Comparison of ENCODE assay signal across 9 mouse cellular contexts in genomic region chr4:98101153-98102096, GRCm38 (mm10).
A peak's percentile ranks its signal among the peaks of the same experiment; 100 is the strongest.
DNase-seq lines count a peak whose midpoint lies in the region; ATAC-seq lines count a peak whose summit lies in the region.
"Had no signal": no experiment of that assay in that cellular context is flagged by ENCODE, and none has a peak within 500 bp of the region (broad histone marks: within the 10 kb centered on the region; RNA-seq: fewer than 3 reads in every experiment).

No protein-coding gene starts in this region.

- no peak for DNase-seq in neural tube, embryonic 11.5 days (ENCODE audit: low spot score)
- DNase-seq in limb, embryonic 10.5 days (ENCODE audit: low spot score) = no peak
- no peak for DNase-seq in spleen, postnatal 14 days (ENCODE audit: low spot score in 2 of 2)
- no peak for DNase-seq in cerebellum, adult 9-11 months
- DNase-seq in urinary bladder, postnatal 4 days (ENCODE audit: low spot score in 2 of 2) = no peak
- DNase-seq: right cerebral cortex, postnatal 25 days had no signal

- peaks cover 38% of the 10 kb centered on the region for H3K4me1 ChIP-seq in neural tube, embryonic 11.5 days (ENCODE audit: control insufficient read depth, insufficient read depth, low read length)
- H3K4me1 ChIP-seq in neural tube, embryonic 15.5 days = peaks cover 44% of the 10 kb centered on the region
- H3K4me1 ChIP-seq in heart, embryonic 12.5 days (replicated peaks) = peaks cover 48% of the 10 kb centered on the region
- peaks cover 78% of the 10 kb centered on the region for H3K4me1 ChIP-seq in limb, embryonic 10.5 days

- no peak overlapping the region for H3K4me3 ChIP-seq in neural tube, embryonic 11.5 days (ENCODE audit: low read depth, low read length)
- H3K4me3 ChIP-seq in neural tube, embryonic 15.5 days (replicated peaks) = no peak overlapping the region
- no peak overlapping the region for H3K4me3 ChIP-seq in heart, embryonic 12.5 days
- H3K4me3 ChIP-seq in limb, embryonic 10.5 days = no peak overlapping the region

- no peaks in the 10 kb centered on the region for H3K36me3 ChIP-seq in neural tube, embryonic 11.5 days (ENCODE audit: control insufficient read depth, insufficient read depth, low read length)
- H3K36me3 ChIP-seq in neural tube, embryonic 15.5 days = no peaks in the 10 kb centered on the region
- H3K36me3 ChIP-seq in heart, embryonic 12.5 days = peaks cover 7% of the 10 kb centered on the region; the same call in 1 of the 2 replicates
- no peaks in the 10 kb centered on the region for H3K36me3 ChIP-seq in limb, embryonic 10.5 days

- no peak overlapping the region for H3K27ac ChIP-seq in neural tube, embryonic 11.5 days (ENCODE audit: low read depth, low read length)
- no peak overlapping the region for H3K27ac ChIP-seq in neural tube, embryonic 15.5 days (replicated peaks)
- peak overlapping the region; percentile 41 for H3K27ac ChIP-seq in heart, embryonic 12.5 days (ENCODE audit: poor library complexity, severe bottlenecking)
- H3K27ac ChIP-seq in limb, embryonic 10.5 days = peak overlapping the region; percentile 89
- H3K27ac ChIP-seq: macrophage had no signal

- no peak for ATAC-seq in neural tube, embryonic 11.5 days (ENCODE audit: insufficient read depth, low FRiP score, low TSS enrichment)
- no peak for ATAC-seq in neural tube, embryonic 15.5 days (ENCODE audit: low FRiP score)
- no peak for ATAC-seq in heart, embryonic 12.5 days (ENCODE audit: insufficient number of reproducible peaks, low FRiP score)

- H3K27me3 ChIP-seq in neural tube, embryonic 11.5 days (ENCODE audit: control insufficient read depth, insufficient read depth, low read length) = no peaks in the 10 kb centered on the region
- no peaks in the 10 kb centered on the region; the same call in 1 of the 2 replicates for H3K27me3 ChIP-seq in neural tube, embryonic 15.5 days (replicated peaks)
- H3K27me3 ChIP-seq in heart, embryonic 12.5 days (replicated peaks) = no peaks in the 10 kb centered on the region
- peaks cover 2% of the 10 kb centered on the region; the same call in 1 of the 2 replicates for H3K27me3 ChIP-seq in limb, embryonic 10.5 days (ENCODE audit: low read depth, poor library complexity, severe bottlenecking)

- peak overlapping the region; percentile 14; the same call in 1 of the 2 replicates for H3K9ac ChIP-seq in neural tube, embryonic 11.5 days (ENCODE audit: low read length)
- no peak overlapping the region for H3K9ac ChIP-seq in neural tube, embryonic 15.5 days (replicated peaks)
- H3K9ac ChIP-seq in heart, embryonic 12.5 days = no peak overlapping the region

- 64% methylated on average over 10 of the region's 10 CpGs for WGBS in neural tube, embryonic 11.5 days
- 56% methylated on average over 10 of the region's 10 CpGs for WGBS in neural tube, embryonic 15.5 days
- 49% methylated on average over 10 of the region's 10 CpGs for WGBS in heart, embryonic 12.5 days
- 68% methylated on average over 10 of the region's 10 CpGs for WGBS in limb, embryonic 10.5 days

- H3K9me3 ChIP-seq in neural tube, embryonic 11.5 days (ENCODE audit: control insufficient read depth, low read length) = no peaks in the 10 kb centered on the region
- no peaks in the 10 kb centered on the region for H3K9me3 ChIP-seq in neural tube, embryonic 15.5 days (replicated peaks)
- no peaks in the 10 kb centered on the region for H3K9me3 ChIP-seq in heart, embryonic 12.5 days (replicated peaks)
- no peaks in the 10 kb centered on the region for H3K9me3 ChIP-seq in limb, embryonic 10.5 days (replicated peaks)

- H3K4me2 ChIP-seq in neural tube, embryonic 11.5 days (ENCODE audit: low read depth) = no peak overlapping the region
- H3K4me2 ChIP-seq in neural tube, embryonic 15.5 days = no peak overlapping the region
- no peak overlapping the region for H3K4me2 ChIP-seq in heart, embryonic 12.5 days

Comparison
In these comparisons a context has a peak if more than half of its experiments do, and no peak if none do; other contexts are left out.
1. H3K27ac ChIP-seq: peak in heart, embryonic 12.5 days (single experiment) and limb, embryonic 10.5 days (single experiment); none in neural tube, embryonic 11.5 days (single experiment) and neural tube, embryonic 15.5 days (single experiment).